Mouse (Mus musculus) liver, embryonic 13.5 days (tissue): ENCODE results near the gene Olfr723. TPM values are rescaled to one million over a fixed set of nuclear protein-coding genes. Genes with fewer than 3 reads are reported as not detected.
"Not testable (repeated sequence)": the region's sequence is repeated elsewhere in the genome, so short reads cannot be mapped to it uniquely, and the experiment has no call there.

Experiments used
- ATAC-seq: fragments of 200-750 bp; cut with Nextera tagmentation; 2 replicates; pipeline ENCODE4 v1.8.0; 2017; ENCODE audit warnings: low read depth, mild to moderate bottlenecking, moderate number of reproducible peaks, moderate library complexity
- DNase-seq: peaks from one replicate; pipeline ENCODE4 v3.0.0; 2022
- H3K27ac ChIP-seq: fragments of 300-500 bp; sonication (generic); 2 replicates; pipeline ENCODE4 v1.5.1; 2015; ENCODE audit warnings: moderate library complexity, mild to moderate bottlenecking, inconsistent platforms
- H3K27me3 ChIP-seq: fragments of 300-500 bp; sonication (generic); 2 replicates; pipeline ENCODE4 v1.6.1; 2015; ENCODE audit warnings: mild to moderate bottlenecking, inconsistent platforms
- H3K36me3 ChIP-seq: fragments of 300-500 bp; sonication (generic); 2 replicates; pipeline ENCODE4 v1.6.1; 2015; ENCODE audit warnings: mild to moderate bottlenecking, inconsistent platforms
- H3K4me1 ChIP-seq: fragments of 300-500 bp; sonication (generic); replicated peaks from 2 replicates; pipeline ENCODE4 v1.6.1; 2015; ENCODE audit warnings: inconsistent platforms
- H3K4me2 ChIP-seq: fragments of 300-500 bp; sonication (generic); 2 replicates; pipeline ENCODE4 v1.6.1; 2015; ENCODE audit warnings: inconsistent platforms, mild to moderate bottlenecking, moderate library complexity
- H3K4me3 ChIP-seq: fragments of 300-500 bp; sonication (generic); replicated peaks from 2 replicates; pipeline ENCODE4 v1.5.1; 2015; ENCODE audit warnings: mild to moderate bottlenecking, inconsistent platforms
- H3K9ac ChIP-seq: fragments of 300-500 bp; sonication (generic); 2 replicates; pipeline ENCODE4 v1.6.1; 2015; ENCODE audit warnings: mild to moderate bottlenecking, inconsistent platforms
- H3K9me3 ChIP-seq: fragments of 300-500 bp; sonication (generic); replicated peaks from 2 replicates; pipeline ENCODE4 v1.6.1; 2016; ENCODE audit warnings: inconsistent platforms
- WGBS: fragments of 180-500 bp; shearing (Covaris S2); methylation state at CpG from one replicate; pipeline ENCODE4 v1.1.7; 2015; ENCODE audit not compliant: insufficient replicate concordance; 5-methylcytosine and 5-hydroxymethylcytosine counted together
- polyA plus RNA-seq: library from polyadenylated mRNA; unstranded; fragments of >200 nt; fragmentation: Nextera tagmentation; extraction: Ambion mirVana; gene quantifications from 2 replicates; pipeline ENCODE4 v1.2.1, GENCODE M21; 2015

Gene Olfr723
- not detected in 2 replicates for polyA plus RNA-seq

DNA sequence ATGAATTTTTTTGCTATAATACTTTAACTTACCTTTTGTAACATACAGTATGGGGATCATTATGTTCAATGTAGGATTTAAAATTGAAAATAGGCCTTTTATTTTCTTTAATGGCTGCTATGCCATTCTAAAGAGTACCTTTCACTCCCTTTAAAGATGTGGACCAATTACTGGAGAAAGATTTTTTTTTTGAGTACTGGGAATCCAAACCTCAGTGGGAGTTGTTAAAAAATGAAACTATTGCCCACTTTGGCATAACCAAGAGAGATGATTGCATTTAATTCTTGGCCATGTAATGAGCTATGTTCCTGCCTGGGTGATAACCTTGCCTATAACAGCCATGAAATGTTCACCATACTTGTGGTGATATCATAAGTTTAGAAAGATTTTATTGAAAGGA, at the start of gene Olfr723:
Olfr723 (minus strand) TSS at position 101 of the 400 bp plus-strand sequence.
- H3K4me3 ChIP-seq, H3K27me3 ChIP-seq, ATAC-seq, H3K4me2 ChIP-seq, H3K27ac ChIP-seq, H3K9ac ChIP-seq, DNase-seq, H3K36me3 ChIP-seq, H3K9me3 ChIP-seq, H3K4me1 ChIP-seq: not testable (repeated sequence)

DNA sequence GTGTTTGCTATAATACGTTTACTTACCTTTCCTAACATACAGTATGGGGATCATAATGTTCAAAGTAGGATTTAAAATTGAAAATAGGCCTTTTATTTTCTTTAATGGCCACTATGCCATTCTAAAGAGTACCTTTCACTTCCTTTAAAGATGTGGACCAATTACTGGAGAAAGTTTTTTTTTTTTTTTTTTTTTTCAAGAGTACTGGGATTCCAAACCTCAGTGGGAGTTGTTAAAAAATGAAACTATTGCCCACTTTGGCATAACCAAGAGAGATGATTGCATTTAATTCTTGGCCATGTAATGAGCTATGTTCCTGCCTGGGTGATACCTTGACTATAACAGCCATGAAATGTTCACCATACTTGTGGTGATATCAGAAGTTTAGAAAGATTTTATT, 31.6 kb upstream of the Olfr723 start, which contains the start of gene Olfr724:
Olfr724 (minus strand) TSS at position 101 of the 400 bp plus-strand sequence.
- H3K9ac ChIP-seq, H3K27me3 ChIP-seq, H3K4me3 ChIP-seq, H3K9me3 ChIP-seq, DNase-seq, H3K27ac ChIP-seq, H3K4me2 ChIP-seq, H3K36me3 ChIP-seq, ATAC-seq, H3K4me1 ChIP-seq: not testable (repeated sequence)
- 36% methylated on average over 1 of the region's 1 CpGs for WGBS

DNA sequence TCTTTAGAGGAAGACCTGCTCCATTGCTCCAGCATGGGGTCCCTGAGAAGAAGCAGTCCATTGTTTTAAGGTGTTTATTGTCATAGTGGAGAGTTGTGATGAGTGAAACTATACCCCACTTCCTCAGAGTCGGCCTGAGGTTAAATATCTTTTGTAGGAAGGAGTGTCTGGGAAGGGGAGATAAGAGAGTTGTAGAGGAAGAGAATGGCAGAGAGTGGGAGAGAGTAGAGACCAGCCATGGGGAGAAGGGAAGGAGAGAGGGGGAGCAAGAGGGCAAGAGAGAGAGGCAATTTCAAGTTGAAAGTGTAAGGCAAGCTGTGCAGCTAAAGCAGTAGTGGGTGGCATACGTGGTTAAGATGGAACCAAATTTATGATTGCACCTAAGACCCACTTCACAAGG, 24.3 kb upstream of the Olfr723 start:
- ATAC-seq, result peak; percentile 54; the same call in 1 of the 2 replicates
- WGBS, result 5% methylated on average over 2 of the region's 2 CpGs

DNA sequence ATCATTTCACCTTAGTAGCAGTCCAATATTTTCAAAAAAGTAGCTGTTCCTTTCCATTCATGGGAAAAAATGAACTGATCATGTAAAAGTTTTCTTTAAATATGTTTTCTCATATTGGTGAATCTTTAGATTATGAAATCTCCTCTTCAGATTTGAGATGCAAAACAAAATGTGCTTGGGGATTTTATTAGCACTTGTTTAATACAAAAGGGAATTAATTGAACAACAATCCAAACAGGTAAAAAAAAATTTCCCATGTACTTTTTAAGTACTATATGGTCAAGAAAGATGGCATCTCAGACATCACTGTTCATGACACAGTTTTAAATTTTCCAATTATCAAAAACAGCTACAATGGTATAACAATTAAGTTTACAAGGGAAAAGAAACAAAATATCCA, 29.7 kb downstream of the Olfr723 start, which contains the start of gene Olfr722:
Olfr722 (minus strand) TSS at position 101 of the 400 bp plus-strand sequence.
- Histone ChIP-seq H3K27me3 (no peaks in the 10 kb centered on the region), H3K36me3 (no peaks in the 10 kb centered on the region)
- no peak for ATAC-seq

More for the DNA sequence above, 24.3 kb upstream of the Olfr723 start:
- Histone ChIP-seq H3K4me3 (no peak overlapping the region), H3K27me3 (no peaks in the 10 kb centered on the region), H3K36me3 (no peaks in the 10 kb centered on the region), H3K4me2 (no peak overlapping the region), H3K4me1 (no peaks in the 10 kb centered on the region; the same call in 1 of the 2 replicates), H3K27ac (no peak overlapping the region), H3K9me3 (no peaks in the 10 kb centered on the region), H3K9ac (no peak overlapping the region)
- no peak for DNase-seq

More for the DNA sequence above, 29.7 kb downstream of the Olfr723 start, which contains the start of gene Olfr722:
- Histone ChIP-seq H3K9ac (no peak within 1 kb of the TSS), H3K4me2 (no peak within 1 kb of the TSS), H3K4me1 (no peaks in the 10 kb centered on the region), H3K9me3 (no peaks in the 10 kb centered on the region), H3K27ac (no peak within 1 kb of the TSS), H3K4me3 (no peak within 1 kb of the TSS)
- no peak for DNase-seq

Other genes starting within 250 kb of the Olfr723 start
- 1.0 and 1.1 TPM in 2 replicates for gene Armh4, start 148.4 kb downstream of the Olfr723 start, polyA plus RNA-seq
- not detected in 2 replicates for gene Olfr722, start 29.8 kb downstream of the Olfr723 start, polyA plus RNA-seq
- not detected in 2 replicates for gene Olfr724, start 31.5 kb upstream of the Olfr723 start, polyA plus RNA-seq
- gene Olfr725, start 108.6 kb upstream of the Olfr723 start, polyA plus RNA-seq, result not detected in 2 replicates
- gene Olfr726, start 159.2 kb upstream of the Olfr723 start, polyA plus RNA-seq, result not detected in 2 replicates
- gene Olfr727, start 191.4 kb upstream of the Olfr723 start, polyA plus RNA-seq, result not detected in 2 replicates
- gene Olfr728, start 210.9 kb upstream of the Olfr723 start, polyA plus RNA-seq, result not detected in 2 replicates
- not detected in 2 replicates for gene Olfr729, start 221.1 kb upstream of the Olfr723 start, polyA plus RNA-seq